Mouse (Mus musculus) layer of hippocampus, adult 6 months (tissue): ENCODE results near the gene Jund. TPM values are rescaled to one million over a fixed set of nuclear protein-coding genes. Genes with fewer than 3 reads are reported as not detected.

ENCODE experiments used
- long read RNA-seq, 2 experiments: library from polyadenylated mRNA; unstranded; transcript quantifications; one replicate each; pipeline ENCODE4 v2.0.0; 2019 to 2020
- polyA plus RNA-seq: library from polyadenylated mRNA; unstranded; fragments of <200 nt; fragmentation: Nextera tagmentation; gene quantifications from 2 replicates; pipeline ENCODE4 v1.2.3, GENCODE M21; 2021

Gene Jund
- polyA plus RNA-seq = 6.2 and 8.7 TPM in 2 replicates
- long read RNA-seq, experiment 1, transcript Jund-201 (1 exons, 1,668 nt) = major isoform, 20 of 21 reads
- long read RNA-seq, experiment 1, partial matches to known transcripts = 0 of 21 reads
- long read RNA-seq, experiment 1, other reads (novel, unspliced or antisense) = 1 of 21 reads
- long read RNA-seq, experiment 2, transcript Jund-201 (1 exons, 1,668 nt) = major isoform, 44 of 44 reads
- long read RNA-seq, experiment 2, partial matches to known transcripts = 0 of 44 reads
- long read RNA-seq, experiment 2, other reads (novel, unspliced or antisense) = 0 of 44 reads

DNA sequence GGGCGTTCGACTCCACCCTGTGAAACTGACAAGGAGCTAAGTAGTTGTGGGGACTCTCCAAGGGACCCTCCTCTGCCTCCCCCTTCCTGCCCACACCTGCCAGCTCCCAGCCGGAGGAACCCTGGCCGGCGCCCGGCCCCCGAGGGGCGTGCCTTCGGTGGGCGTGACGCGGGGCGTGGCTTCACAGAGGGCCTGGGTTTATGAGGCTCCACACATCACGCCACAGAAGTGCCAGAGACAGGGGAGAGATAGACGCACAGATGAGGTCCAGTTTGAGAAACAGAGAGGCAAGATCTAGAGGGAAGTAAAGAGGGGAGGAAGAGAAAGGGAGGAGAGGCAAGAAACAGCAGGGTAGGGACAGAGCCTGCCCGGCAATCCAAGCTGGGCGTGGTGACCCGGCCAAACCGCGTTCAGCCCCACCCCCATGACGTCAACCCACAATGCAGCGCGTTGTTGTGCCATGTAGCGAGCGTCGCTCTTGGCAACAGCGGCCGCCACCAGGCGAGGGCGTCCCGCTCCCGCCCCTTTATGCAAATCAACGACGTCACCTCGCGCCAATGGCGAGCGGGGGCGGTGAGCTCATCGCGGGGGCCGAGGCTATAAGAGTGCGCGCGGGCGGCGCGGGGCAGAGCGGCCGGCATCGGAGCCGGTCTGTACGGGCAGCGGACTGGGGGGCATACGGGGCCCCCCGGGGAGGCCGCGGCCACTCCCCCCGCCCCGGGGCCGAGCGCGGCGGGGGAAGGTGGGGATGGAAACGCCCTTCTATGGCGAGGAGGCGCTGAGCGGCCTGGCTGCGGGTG, at the start of gene Jund:
Gene Jund, plus strand, starts transcription at position 640 of the 800 bp plus-strand sequence.

DNA sequence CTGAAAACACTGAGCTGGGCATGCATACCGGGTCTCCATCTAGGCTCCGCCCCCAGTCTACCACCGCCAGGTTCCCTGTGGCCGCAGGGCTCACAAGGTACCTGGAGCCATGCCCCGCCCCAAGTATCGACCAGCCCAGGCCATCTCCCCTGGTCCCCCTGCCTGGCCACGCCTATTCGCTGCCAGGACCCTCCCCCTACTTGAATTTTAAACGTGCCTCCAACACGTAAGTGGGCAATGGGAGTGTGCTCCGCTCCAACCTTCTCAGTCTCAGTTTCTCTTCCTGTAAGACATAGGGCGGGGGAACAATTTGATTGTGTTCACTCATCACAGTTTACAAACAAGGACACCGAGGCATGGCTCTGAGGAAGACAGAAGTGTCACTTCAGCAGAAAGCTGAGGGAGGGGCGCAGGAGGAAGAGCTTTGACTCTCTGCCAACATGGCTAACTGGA, 38.5 kb upstream of the Jund start, which contains the start of gene Pgpep1:
Gene Pgpep1, minus strand, starts transcription at position 116 of the 453 bp plus-strand sequence.

DNA sequence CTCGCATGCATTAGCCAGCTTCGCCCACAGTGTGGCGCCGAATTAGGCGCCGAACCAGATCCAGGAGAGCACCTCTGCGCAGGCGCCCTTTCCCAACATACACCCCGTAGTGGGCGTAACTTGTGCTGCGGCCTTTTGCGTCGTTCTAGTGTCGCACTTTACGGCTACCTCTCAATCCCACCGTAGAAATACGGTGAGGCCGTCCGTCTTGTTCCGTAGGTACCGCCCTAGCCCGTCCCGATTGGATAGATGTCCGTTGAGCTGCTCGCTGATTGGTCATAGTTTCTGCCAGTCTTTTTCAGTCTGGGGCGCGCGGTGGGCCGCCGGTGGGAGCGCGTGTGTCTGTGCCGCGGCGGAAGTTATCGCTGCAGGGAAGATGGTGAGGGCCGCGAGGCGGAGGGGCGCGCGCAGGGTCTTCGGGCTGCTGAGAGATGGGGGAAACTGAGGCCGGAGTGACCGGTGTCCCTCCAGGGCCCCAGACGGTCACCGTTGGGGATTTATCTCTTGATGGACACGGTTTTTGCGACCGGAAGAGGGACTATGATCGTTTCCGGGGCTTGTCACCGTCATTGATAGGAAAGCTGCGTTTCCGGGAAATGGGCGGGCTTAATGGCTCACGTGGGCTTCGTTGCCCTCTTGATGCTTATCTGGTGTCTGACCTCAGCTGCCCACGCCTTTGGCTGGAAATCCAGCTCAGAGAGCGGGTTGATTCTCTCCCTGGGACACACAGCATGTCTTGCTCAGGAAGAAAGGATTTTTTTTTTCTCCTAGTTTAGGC, 25.5 kb upstream of the Jund start, which contains the start of gene Lsm4:
Gene Lsm4, plus strand, starts transcription at position 170 of the 778 bp plus-strand sequence.

GRCm38 (mm10) chr8:70703287-70703686, 4.5 kb downstream of the Jund start, which contains the start of gene Iqcn:
Gene Iqcn, plus strand, starts transcription at chr8:70703457.

DNA sequence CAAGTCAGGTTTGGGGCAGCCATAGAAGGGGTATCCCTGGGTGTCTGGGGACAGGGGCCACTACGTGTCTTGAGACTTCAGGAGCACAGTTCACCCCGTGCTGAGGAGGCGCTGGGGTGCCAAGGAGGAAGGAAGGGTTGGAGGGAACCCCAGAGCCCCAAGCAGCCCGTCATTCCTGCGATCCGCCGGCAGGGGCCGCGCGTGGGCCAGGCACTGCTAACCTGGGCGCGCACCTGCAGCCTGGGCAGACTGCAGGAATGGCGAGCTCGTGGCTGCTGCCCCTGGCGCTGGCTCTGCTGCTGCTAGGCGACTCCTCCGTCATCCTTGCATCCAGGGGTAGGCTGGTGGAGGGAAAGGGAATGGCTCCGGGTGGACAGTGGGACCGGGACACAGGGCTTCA, 19.5 kb downstream of the Jund start, which contains the start of gene Gm3336:
Gene Gm3336, plus strand, starts transcription at position 247 of the 400 bp plus-strand sequence.

DNA sequence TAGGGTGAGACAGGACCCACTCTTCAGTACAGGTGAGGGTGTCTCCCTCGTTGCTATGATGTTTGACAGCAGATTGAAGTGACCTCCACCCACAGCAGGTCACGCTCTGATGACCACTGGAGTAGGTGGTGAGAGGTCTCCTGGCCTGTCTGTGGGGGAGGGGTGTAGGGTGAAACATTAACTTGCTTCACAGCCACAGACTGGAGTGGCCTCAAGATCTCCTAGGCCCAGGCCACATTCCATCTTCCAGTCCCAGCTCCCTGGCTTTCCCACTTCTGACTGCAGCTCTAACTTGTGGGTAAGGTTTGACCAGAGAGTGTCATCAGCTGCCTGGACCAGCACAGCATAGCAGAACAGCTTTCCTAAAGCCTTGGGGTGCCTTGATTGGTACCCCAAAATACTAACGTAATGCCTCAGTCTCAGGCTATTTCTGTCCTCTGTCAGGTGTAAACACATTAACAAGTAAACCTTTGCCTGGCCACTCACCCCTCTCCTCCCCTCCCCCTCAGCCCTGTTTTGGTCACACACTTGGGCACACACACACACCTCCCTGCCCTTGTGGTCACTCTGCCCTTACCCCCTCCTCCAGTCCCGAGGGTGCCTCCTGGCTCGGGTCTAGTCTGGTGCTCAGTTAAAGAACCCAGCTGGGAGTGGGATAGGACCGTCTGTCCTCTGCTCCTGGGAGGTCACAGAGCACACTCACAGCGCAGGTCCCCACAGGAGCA, 24.9 kb downstream of the Jund start, which contains the start of gene Pde4c:
Gene Pde4c, plus strand, starts transcription at position 235 of the 725 bp plus-strand sequence.

Other genes with a start within 250 kb of the Jund start
- 38.9 and 40.2 TPM in 2 replicates for gene Klhl26, start 222.0 kb upstream of the Jund start, polyA plus RNA-seq
- gene Tmem59l, start 211.6 kb upstream of the Jund start, polyA plus RNA-seq = 591 and 736 TPM in 2 replicates
- 9.9 and 12.1 TPM in 2 replicates for gene Crlf1, start 205.8 kb upstream of the Jund start, polyA plus RNA-seq
- gene Rex1bd, start 192.2 kb upstream of the Jund start, polyA plus RNA-seq = 265 and 282 TPM in 2 replicates
- 5,013 and 5,525 TPM in 2 replicates for gene Uba52, start 188.1 kb upstream of the Jund start, polyA plus RNA-seq
- 325 and 337 TPM in 2 replicates for gene Fkbp8, start 171.2 kb upstream of the Jund start, polyA plus RNA-seq
- 62.6 and 69.8 TPM in 2 replicates for gene Kxd1, start 171.0 kb upstream of the Jund start, polyA plus RNA-seq
- gene Ell, start 159.5 kb upstream of the Jund start, polyA plus RNA-seq = 5.2 and 5.7 TPM in 2 replicates
- gene Isyna1, start 104.6 kb upstream of the Jund start, polyA plus RNA-seq = 35.8 and 42.8 TPM in 2 replicates
- 134 and 161 TPM in 2 replicates for gene Ssbp4, start 90.1 kb upstream of the Jund start, polyA plus RNA-seq
- 0.85 and 1.1 TPM in 2 replicates for gene Lrrc25, start 82.8 kb upstream of the Jund start, polyA plus RNA-seq
- 0.84 TPM in 1 of 2 replicates, not detected in the other for gene Gdf15, start 66.5 kb upstream of the Jund start, polyA plus RNA-seq
- 16.0 and 19.4 TPM in 2 replicates for gene Pgpep1, start 38.6 kb upstream of the Jund start, polyA plus RNA-seq
- gene Lsm4, start 25.7 kb upstream of the Jund start, polyA plus RNA-seq = 247 and 266 TPM in 2 replicates
- gene Iqcn, start 4.5 kb downstream of the Jund start, polyA plus RNA-seq = 0.05 TPM in 1 of 2 replicates, not detected in the other
- not detected in 2 replicates for gene Gm3336, start 19.6 kb downstream of the Jund start, polyA plus RNA-seq
- gene Pde4c, start 24.8 kb downstream of the Jund start, polyA plus RNA-seq = 0.05 and 0.30 TPM in 2 replicates
- 868 and 977 TPM in 2 replicates for gene Rab3a, start 55.7 kb downstream of the Jund start, polyA plus RNA-seq
- 115 and 124 TPM in 2 replicates for gene Mpv17l2, start 62.0 kb downstream of the Jund start, polyA plus RNA-seq
- 97.6 and 107 TPM in 2 replicates for gene Pik3r2, start 77.8 kb downstream of the Jund start, polyA plus RNA-seq
- 109 and 146 TPM in 2 replicates for gene Mast3, start 106.1 kb downstream of the Jund start, polyA plus RNA-seq
- 0.10 and 0.21 TPM in 2 replicates for gene Il12rb1, start 109.5 kb downstream of the Jund start, polyA plus RNA-seq
- gene Arrdc2, start 140.8 kb downstream of the Jund start, polyA plus RNA-seq = 8.8 and 12.2 TPM in 2 replicates
- gene Kcnn1, start 164.3 kb downstream of the Jund start, polyA plus RNA-seq = 8.6 and 9.3 TPM in 2 replicates
- 128 and 139 TPM in 2 replicates for gene Ccdc124, start 175.0 kb downstream of the Jund start, polyA plus RNA-seq
- gene Slc5a5, start 193.8 kb downstream of the Jund start, polyA plus RNA-seq = 18.6 and 19.7 TPM in 2 replicates
- 2,904 and 3,318 TPM in 2 replicates for gene Rpl18a, start 198.5 kb downstream of the Jund start, polyA plus RNA-seq
- gene Map1s, start 207.0 kb downstream of the Jund start, polyA plus RNA-seq = 29.0 and 30.2 TPM in 2 replicates